Mouse (Mus musculus) liver, embryonic 13.5 days (tissue): ENCODE measurements around the gene Fgfr2. TPM values are rescaled to one million over a fixed set of nuclear protein-coding genes. Genes with fewer than 3 reads are reported as not detected.

Experiments used
- ATAC-seq: fragments of 200-750 bp; cut with Nextera tagmentation; 2 replicates; pipeline ENCODE4 v1.8.0; 2017; ENCODE audit warnings: low read depth, mild to moderate bottlenecking, moderate number of reproducible peaks, moderate library complexity
- DNase-seq: peaks from one replicate; pipeline ENCODE4 v3.0.0; 2022
- H3K27ac ChIP-seq: fragments of 300-500 bp; sonication (generic); 2 replicates; pipeline ENCODE4 v1.5.1; 2015; ENCODE audit warnings: moderate library complexity, mild to moderate bottlenecking, inconsistent platforms
- H3K27me3 ChIP-seq: fragments of 300-500 bp; sonication (generic); 2 replicates; pipeline ENCODE4 v1.6.1; 2015; ENCODE audit warnings: mild to moderate bottlenecking, inconsistent platforms
- H3K36me3 ChIP-seq: fragments of 300-500 bp; sonication (generic); 2 replicates; pipeline ENCODE4 v1.6.1; 2015; ENCODE audit warnings: mild to moderate bottlenecking, inconsistent platforms
- H3K4me1 ChIP-seq: fragments of 300-500 bp; sonication (generic); replicated peaks from 2 replicates; pipeline ENCODE4 v1.6.1; 2015; ENCODE audit warnings: inconsistent platforms
- H3K4me2 ChIP-seq: fragments of 300-500 bp; sonication (generic); 2 replicates; pipeline ENCODE4 v1.6.1; 2015; ENCODE audit warnings: inconsistent platforms, mild to moderate bottlenecking, moderate library complexity
- H3K4me3 ChIP-seq: fragments of 300-500 bp; sonication (generic); replicated peaks from 2 replicates; pipeline ENCODE4 v1.5.1; 2015; ENCODE audit warnings: mild to moderate bottlenecking, inconsistent platforms
- H3K9ac ChIP-seq: fragments of 300-500 bp; sonication (generic); 2 replicates; pipeline ENCODE4 v1.6.1; 2015; ENCODE audit warnings: mild to moderate bottlenecking, inconsistent platforms
- H3K9me3 ChIP-seq: fragments of 300-500 bp; sonication (generic); replicated peaks from 2 replicates; pipeline ENCODE4 v1.6.1; 2016; ENCODE audit warnings: inconsistent platforms
- WGBS: fragments of 180-500 bp; shearing (Covaris S2); methylation state at CpG from one replicate; pipeline ENCODE4 v1.1.7; 2015; ENCODE audit not compliant: insufficient replicate concordance; 5-methylcytosine and 5-hydroxymethylcytosine counted together
- polyA plus RNA-seq: library from polyadenylated mRNA; unstranded; fragments of >200 nt; fragmentation: Nextera tagmentation; extraction: Ambion mirVana; gene quantifications from 2 replicates; pipeline ENCODE4 v1.2.1, GENCODE M21; 2015

Fgfr2 gene
- polyA plus RNA-seq, 1 experiment from 2014 or later: 8.9 TPM

GRCm38 (mm10) chr7:130991174-130991789 is 2131.9 kb downstream of the Fgfr2 start:
- Histone ChIP-seq H3K27ac (no peak overlapping the region), H3K27me3 (no peaks in the 10 kb centered on the region), H3K4me3 (no peak overlapping the region), H3K9me3 (no peaks in the 10 kb centered on the region), H3K9ac (no peak overlapping the region), H3K4me1 (no peaks in the 10 kb centered on the region), H3K36me3 (no peaks in the 10 kb centered on the region), H3K4me2 (no peak overlapping the region)
- no peak for DNase-seq
- 64% methylated on average over 13 of the region's 13 CpGs for WGBS
- ATAC-seq: no peak

- Histone ChIP-seq H3K36me3 (no peaks in the 10 kb centered on the region), H3K9me3 (no peaks in the 10 kb centered on the region), H3K4me1 (no peaks in the 10 kb centered on the region), H3K27me3 (no peaks in the 10 kb centered on the region), H3K27ac (no peak overlapping the region), H3K9ac (no peak overlapping the region), H3K4me3 (no peak overlapping the region), H3K4me2 (no peak overlapping the region)
- 44% methylated on average over 3 of the region's 3 CpGs for WGBS
- DNase-seq (no peak), ATAC-seq (no peak)
Measured at GRCm38 (mm10) chr7:130989371-130989770, 2133.8 kb downstream of the Fgfr2 start.

- Histone ChIP-seq H3K36me3 (no peaks in the 10 kb centered on the region), H3K9ac (no peak overlapping the region), H3K4me3 (no peak overlapping the region), H3K4me2 (no peak overlapping the region), H3K27ac (no peak overlapping the region), H3K9me3 (no peaks in the 10 kb centered on the region), H3K4me1 (no peaks in the 10 kb centered on the region), H3K27me3 (no peaks in the 10 kb centered on the region)
- ATAC-seq (no peak), DNase-seq (no peak)
- WGBS: 58% methylated on average over 5 of the region's 5 CpGs
Measured at GRCm38 (mm10) chr7:130988146-130988545, 2135.0 kb downstream of the Fgfr2 start.

- DNase-seq (no peak), ATAC-seq (no peak)
- H3K27me3 ChIP-seq: no peaks in the 10 kb centered on the region
- H3K36me3 ChIP-seq: no peaks in the 10 kb centered on the region
- WGBS: 67% methylated on average over 3 of the region's 3 CpGs
- H3K4me1 ChIP-seq: no peaks in the 10 kb centered on the region
- H3K27ac ChIP-seq: no peak overlapping the region
- H3K4me3 ChIP-seq: no peak overlapping the region
- H3K4me2 ChIP-seq: no peak overlapping the region
- H3K9ac ChIP-seq: no peak overlapping the region
- no peaks in the 10 kb centered on the region for H3K9me3 ChIP-seq
Measured at GRCm38 (mm10) chr7:130985716-130986115, 2137.4 kb downstream of the Fgfr2 start.

GRCm38 (mm10) chr7:130985193-130985592 is 2138.0 kb downstream of the Fgfr2 start:
- H3K9me3 ChIP-seq: no peaks in the 10 kb centered on the region
- 72% methylated on average over 12 of the region's 12 CpGs for WGBS
- ATAC-seq (no peak), DNase-seq (no peak)
- H3K36me3 ChIP-seq: no peaks in the 10 kb centered on the region
- no peaks in the 10 kb centered on the region for H3K4me1 ChIP-seq
- no peak overlapping the region for H3K27ac ChIP-seq
- H3K4me2 ChIP-seq: no peak overlapping the region
- H3K27me3 ChIP-seq: no peaks in the 10 kb centered on the region
- no peak overlapping the region for H3K4me3 ChIP-seq
- no peak overlapping the region for H3K9ac ChIP-seq

- Histone ChIP-seq H3K27me3 (no peaks in the 10 kb centered on the region), H3K36me3 (no peaks in the 10 kb centered on the region), H3K9ac (no peak overlapping the region), H3K9me3 (no peaks in the 10 kb centered on the region), H3K4me2 (no peak overlapping the region), H3K4me3 (no peak overlapping the region), H3K27ac (no peak overlapping the region), H3K4me1 (no peaks in the 10 kb centered on the region)
- no peak for ATAC-seq
- WGBS: 79% methylated on average over 7 of the region's 7 CpGs
- no peak for DNase-seq
Measured at GRCm38 (mm10) chr7:130984294-130984693, 2138.9 kb downstream of the Fgfr2 start.

- WGBS: 59% methylated on average over 3 of the region's 3 CpGs
- Histone ChIP-seq H3K4me3 (no peak overlapping the region), H3K27me3 (no peaks in the 10 kb centered on the region), H3K9ac (no peak overlapping the region), H3K9me3 (no peaks in the 10 kb centered on the region), H3K4me2 (no peak overlapping the region), H3K4me1 (no peaks in the 10 kb centered on the region), H3K36me3 (no peaks in the 10 kb centered on the region), H3K27ac (no peak overlapping the region)
- DNase-seq (no peak), ATAC-seq (no peak)
Measured at GRCm38 (mm10) chr7:130982881-130983280, 2140.3 kb downstream of the Fgfr2 start.

- no peak for DNase-seq
- WGBS: 56% methylated on average over 4 of the region's 4 CpGs
- Histone ChIP-seq H3K36me3 (no peaks in the 10 kb centered on the region), H3K9me3 (no peaks in the 10 kb centered on the region), H3K9ac (no peak overlapping the region), H3K4me2 (no peak overlapping the region), H3K27ac (no peak overlapping the region), H3K27me3 (no peaks in the 10 kb centered on the region), H3K4me1 (no peaks in the 10 kb centered on the region), H3K4me3 (no peak overlapping the region)
- ATAC-seq: no peak; the same call in 1 of the 2 replicates
Measured at GRCm38 (mm10) chr7:130982371-130982770, 2140.8 kb downstream of the Fgfr2 start.

- Histone ChIP-seq H3K4me3 (no peak overlapping the region), H3K4me1 (no peaks in the 10 kb centered on the region), H3K4me2 (no peak overlapping the region), H3K9ac (no peak overlapping the region), H3K27ac (no peak overlapping the region), H3K27me3 (no peaks in the 10 kb centered on the region), H3K36me3 (no peaks in the 10 kb centered on the region), H3K9me3 (no peaks in the 10 kb centered on the region)
- WGBS: 73% methylated on average over 5 of the region's 5 CpGs
- DNase-seq: no peak
- ATAC-seq: no peak
Measured at GRCm38 (mm10) chr7:130980130-130980529, 2143.0 kb downstream of the Fgfr2 start.

GRCm38 (mm10) chr7:130978545-130978944 is 2144.6 kb downstream of the Fgfr2 start:
- Histone ChIP-seq H3K36me3 (no peaks in the 10 kb centered on the region), H3K9ac (no peak overlapping the region), H3K9me3 (no peaks in the 10 kb centered on the region), H3K4me1 (no peaks in the 10 kb centered on the region), H3K4me2 (no peak overlapping the region), H3K27ac (no peak overlapping the region), H3K4me3 (no peak overlapping the region), H3K27me3 (no peaks in the 10 kb centered on the region)
- no peak for ATAC-seq
- DNase-seq: no peak
- WGBS: 47% methylated on average over 1 of the region's 1 CpGs

- H3K27ac ChIP-seq: no peak overlapping the region
- no peak overlapping the region for H3K9ac ChIP-seq
- ATAC-seq: no peak
Measured at GRCm38 (mm10) chr7:130977794-130978521, 2145.2 kb downstream of the Fgfr2 start.

More at GRCm38 (mm10) chr7:130977794-130978521, 2145.2 kb downstream of the Fgfr2 start:
- H3K4me2 ChIP-seq: no peak overlapping the region
- H3K4me3 ChIP-seq: no peak overlapping the region
- DNase-seq: no peak
- 64% methylated on average over 5 of the region's 5 CpGs for WGBS
- H3K4me1 ChIP-seq: no peaks in the 10 kb centered on the region
- H3K27me3 ChIP-seq: no peaks in the 10 kb centered on the region
- no peaks in the 10 kb centered on the region for H3K9me3 ChIP-seq
- H3K36me3 ChIP-seq: no peaks in the 10 kb centered on the region
